Comparison of ENCODE assay signal across 28 mouse cellular contexts in the genomic region with DNA sequence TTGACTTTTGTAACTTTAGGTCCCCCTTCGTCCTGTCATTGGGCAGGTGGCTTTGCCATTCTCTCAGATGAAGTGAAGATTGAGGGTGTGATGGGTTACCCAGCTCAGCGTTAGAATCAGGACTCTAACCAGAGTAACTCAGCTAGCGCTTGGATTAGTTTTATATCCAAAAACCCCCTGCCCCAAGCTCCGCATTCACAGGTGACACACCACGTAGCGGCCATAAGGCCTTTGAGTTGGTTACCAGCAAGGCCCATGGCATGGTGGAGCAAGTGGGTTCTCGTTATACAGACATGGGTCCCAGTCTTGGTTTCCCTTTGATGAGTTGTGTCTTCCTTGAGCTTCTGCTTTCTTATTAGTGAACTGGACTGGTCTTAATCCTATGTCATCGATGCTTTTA. TPM values are rescaled to one million over a fixed set of nuclear protein-coding genes. Genes with fewer than 3 reads are reported as not detected.
DNase-seq lines count a peak whose midpoint lies in the region; ATAC-seq and TF ChIP-seq lines count a peak whose summit lies in the region.
"Had no signal": no experiment of that assay in that cellular context is flagged by ENCODE, and none has a peak within 500 bp of the region (broad histone marks: within the 10 kb centered on the region; RNA-seq: fewer than 3 reads in every experiment).

No protein-coding gene starts in this region.

- TF ChIP-seq EP300 in heart, postnatal 0 days (IDR thresholded peaks at IDR 0.05; ENCODE audit: low read depth) = no peak

- ATAC-seq in heart, postnatal 0 days (ENCODE audit: insufficient read depth, low read depth) = no peak
- no peak for ATAC-seq in lung, embryonic 16.5 days (ENCODE audit: low read depth)
- ATAC-seq: forebrain, embryonic 14.5 days; forebrain, postnatal 0 days; hindbrain, postnatal 0 days; inflammation-experienced regulatory T-cells, adult 6 months; Patski had no signal

- no peaks in the 10 kb centered on the region for H3K9me3 ChIP-seq in heart, postnatal 0 days (replicated peaks; ENCODE audit: control insufficient read depth, low read length)
- H3K9me3 ChIP-seq in lung, embryonic 16.5 days (ENCODE audit: control insufficient read depth, low read length) = no peaks in the 10 kb centered on the region
- H3K9me3 ChIP-seq: embryonic facial prominence, embryonic 12.5 days; embryonic facial prominence, embryonic 15.5 days; G1E; heart, embryonic 13.5 days had no signal

- intact Hi-C loops in heart, postnatal 25 days (cut with DNase I) = loop anchor here (2.0 kb wide), 1 partner anchor 17 kb away; no protein-coding TSS in a partner anchor

- TF ChIP-seq CTCF in heart, postnatal 0 days (IDR thresholded peaks at IDR 0.05; ENCODE audit: low read depth) = no peak

- no peak overlapping the region for H3K4me2 ChIP-seq in heart, postnatal 0 days (ENCODE audit: low read depth, low read length)
- H3K4me2 ChIP-seq in lung, embryonic 16.5 days (ENCODE audit: low read depth, low read length) = no peak overlapping the region
- H3K4me2 ChIP-seq: embryonic facial prominence, embryonic 12.5 days; embryonic facial prominence, embryonic 15.5 days; heart, embryonic 13.5 days; hindbrain, embryonic 14.5 days had no signal

- H3K27me3 ChIP-seq in heart, postnatal 0 days (ENCODE audit: control insufficient read depth, insufficient read depth, low read length) = no peaks in the 10 kb centered on the region
- no peaks in the 10 kb centered on the region for H3K27me3 ChIP-seq in lung, embryonic 16.5 days (ENCODE audit: control insufficient read depth, insufficient read depth, low read depth, low read length)
- H3K27me3 ChIP-seq: CH12.LX; embryonic facial prominence, embryonic 12.5 days; embryonic facial prominence, embryonic 15.5 days; heart, embryonic 13.5 days; Patski had no signal

- no peak overlapping the region for H3K9ac ChIP-seq in heart, postnatal 0 days (replicated peaks; ENCODE audit: low read depth, low read length)
- H3K9ac ChIP-seq in lung, embryonic 16.5 days (ENCODE audit: low read length) = no peak overlapping the region
- H3K9ac ChIP-seq: embryonic facial prominence, embryonic 12.5 days; embryonic facial prominence, embryonic 15.5 days; forebrain, postnatal 0 days; heart, embryonic 13.5 days; hindbrain, embryonic 14.5 days had no signal

- H3K27ac ChIP-seq in heart, postnatal 0 days (ENCODE audit: low read depth) = peak overlapping the region; percentile 65; the same call in 1 of the 2 replicates
- H3K27ac ChIP-seq in lung, embryonic 16.5 days (ENCODE audit: low read length) = peak overlapping the region; percentile 21; the same call in 1 of the 2 replicates
- H3K27ac ChIP-seq in brown adipose tissue, adult 24 weeks (replicated peaks; ENCODE audit: low read depth, low read length) = peak overlapping the region; percentile 50
- H3K27ac ChIP-seq: embryonic facial prominence, embryonic 12.5 days; embryonic facial prominence, embryonic 15.5 days; heart, embryonic 13.5 days; hindbrain, embryonic 14.5 days; hindbrain, postnatal 0 days had no signal

- WGBS in heart, postnatal 0 days = 93% methylated on average over 8 of the region's 8 CpGs
- 91% methylated on average over 8 of the region's 8 CpGs for WGBS in lung, embryonic 16.5 days

- 0 out of 2 replicates have a peak, but pooled peaks cover 3% of the 10 kb centered on the region for H3K36me3 ChIP-seq in heart, postnatal 0 days (replicated peaks; ENCODE audit: control insufficient read depth, insufficient read depth, low read length)
- no peaks in the 10 kb centered on the region for H3K36me3 ChIP-seq in lung, embryonic 16.5 days (ENCODE audit: control insufficient read depth, insufficient read depth, low read length)
- H3K36me3 ChIP-seq: embryonic facial prominence, embryonic 12.5 days; embryonic facial prominence, embryonic 15.5 days had no signal

- peak; percentile 93 for DNase-seq in heart, adult 11 months
- no peak for DNase-seq in heart, postnatal 25 days (ENCODE audit: low spot score)
- DNase-seq in heart, postnatal 0 days (ENCODE audit: low spot score) = no peak
- no peak for DNase-seq in heart, adult 18-20 months
- no peak for DNase-seq in lung, postnatal 14 days
- DNase-seq: adrenal gland, postnatal 10 days; B cell, adult 2 months; cerebellum, adult 11 months; cerebellum, adult 2 months; cerebellum, adult 9-11 months; cerebellum, postnatal 25 days; forebrain, postnatal 0 days; gastrocnemius, postnatal 14 days; heart, postnatal 10 days; heart, postnatal 4 days; kidney, adult 11 months had no signal

- peaks cover 43% of the 10 kb centered on the region for H3K4me1 ChIP-seq in heart, postnatal 0 days (ENCODE audit: control insufficient read depth, insufficient read depth)
- H3K4me1 ChIP-seq in lung, embryonic 16.5 days (replicated peaks; ENCODE audit: control insufficient read depth, insufficient read depth, low read length) = peaks cover 29% of the 10 kb centered on the region
- peaks cover 34% of the 10 kb centered on the region for H3K4me1 ChIP-seq in brown adipose tissue, adult 24 weeks (ENCODE audit: control insufficient read depth, insufficient read depth, insufficient read length, low read length)

- H3K4me3 ChIP-seq in heart, postnatal 0 days (ENCODE audit: low read depth, low read length) = no peak overlapping the region
- H3K4me3 ChIP-seq in lung, embryonic 16.5 days (ENCODE audit: low read length) = no peak overlapping the region
- H3K4me3 ChIP-seq in brown adipose tissue, adult 24 weeks (ENCODE audit: insufficient read depth, low read depth, low read length) = no peak overlapping the region
- H3K4me3 ChIP-seq: embryonic facial prominence, embryonic 12.5 days; embryonic facial prominence, embryonic 15.5 days; heart, embryonic 13.5 days had no signal

RNA-seq across cellular contexts. Expression of a gene that starts 53.6 kb away (rescaled TPM):
- 10 to 100 TPM; 56.1 to 63.6 TPM for total RNA-seq in heart, postnatal 25 days (2021)
- total RNA-seq in heart, postnatal 0 days (2014; rRNA removed; ENCODE audit: low replicate concordance) = 21.7 and 24.9 TPM in 2 replicates
- 5.1 and 5.4 TPM in 2 replicates for polyA plus RNA-seq in heart, postnatal 0 days (2015; fragmentation: Nextera tagmentation; extraction: Ambion mirVana)
- total RNA-seq in heart, adult 18-20 months (2021) = 10 to 100 TPM; 36.7 to 51.5 TPM
- polyA plus RNA-seq in lung, embryonic 16.5 days (2015; fragmentation: Nextera tagmentation; extraction: Ambion mirVana) = 9.4 and 10.6 TPM in 2 replicates
- polyA plus RNA-seq in brown adipose tissue, adult 24 weeks (2012; ENCODE audit: insufficient read depth, insufficient read length, missing spikeins) = 15.8 and 21.6 TPM in 2 replicates
